32 mouse cellular contexts compared by ENCODE assay signal in genomic region chr2:105698631-105699030, GRCm38 (mm10). TPM values are rescaled to one million over a fixed set of nuclear protein-coding genes. Genes with fewer than 3 reads are reported as not detected.
DNase-seq lines count a peak whose midpoint lies in the region; ATAC-seq and TF ChIP-seq lines count a peak whose summit lies in the region.
"Had no signal": no experiment of that assay in that cellular context is flagged by ENCODE, and none has a peak within 500 bp of the region (broad histone marks: within the 10 kb centered on the region; RNA-seq: fewer than 3 reads in every experiment).

No protein-coding gene starts in this region.

- H3K27me3 ChIP-seq in forebrain, embryonic 10.5 days (ENCODE audit: poor library complexity, severe bottlenecking) = peaks cover 2% of the 10 kb centered on the region
- H3K27me3 ChIP-seq in forebrain, embryonic 14.5 days (replicated peaks; ENCODE audit: control insufficient read depth, insufficient read depth, low read length) = no peaks in the 10 kb centered on the region
- no peaks in the 10 kb centered on the region for H3K27me3 ChIP-seq in hindbrain, postnatal 0 days (ENCODE audit: insufficient read depth, low read length)
- peaks cover 10% of the 10 kb centered on the region for H3K27me3 ChIP-seq in hindbrain, embryonic 13.5 days
- H3K27me3 ChIP-seq in forebrain, embryonic 11.5 days (ENCODE audit: control insufficient read depth, insufficient read depth, low read length) = no peaks in the 10 kb centered on the region
- 0 out of 2 replicates have a peak, but pooled peaks cover 2% of the 10 kb centered on the region for H3K27me3 ChIP-seq in forebrain, embryonic 13.5 days

- H3K4me1 ChIP-seq in forebrain, embryonic 10.5 days = peaks cover 21% of the 10 kb centered on the region
- H3K4me1 ChIP-seq in forebrain, embryonic 14.5 days (ENCODE audit: control insufficient read depth, insufficient read depth, low read length) = no peaks in the 10 kb centered on the region
- H3K4me1 ChIP-seq in hindbrain, postnatal 0 days (ENCODE audit: insufficient read depth, low read length) = no peaks in the 10 kb centered on the region
- no peaks in the 10 kb centered on the region for H3K4me1 ChIP-seq in hindbrain, embryonic 13.5 days (replicated peaks)
- H3K4me1 ChIP-seq in forebrain, embryonic 11.5 days (replicated peaks; ENCODE audit: control insufficient read depth, insufficient read depth, low read length) = peaks cover 3% of the 10 kb centered on the region; the same call in 1 of the 2 replicates
- H3K4me1 ChIP-seq in forebrain, embryonic 13.5 days = 0 out of 2 replicates have a peak, but pooled peaks cover 13% of the 10 kb centered on the region
- H3K4me1 ChIP-seq: heart, embryonic 13.5 days; limb, embryonic 15.5 days; midbrain, embryonic 15.5 days; neural tube, embryonic 15.5 days had no signal

- 0 out of 2 replicates have a peak overlapping the region, but pooled peaks have one; percentile 8 for H3K27ac ChIP-seq in forebrain, embryonic 10.5 days
- H3K27ac ChIP-seq in forebrain, embryonic 14.5 days (ENCODE audit: low read depth, low read length) = no peak overlapping the region
- H3K27ac ChIP-seq in hindbrain, postnatal 0 days = no peak overlapping the region
- H3K27ac ChIP-seq in hindbrain, embryonic 13.5 days = no peak overlapping the region
- H3K27ac ChIP-seq in forebrain, embryonic 11.5 days (ENCODE audit: low read depth, low read length) = no peak overlapping the region
- no peak overlapping the region for H3K27ac ChIP-seq in forebrain, embryonic 13.5 days
- H3K27ac ChIP-seq: heart, embryonic 13.5 days; kidney, postnatal 0 days; limb, embryonic 15.5 days; liver, embryonic 14.5 days; midbrain, embryonic 15.5 days; neural tube, embryonic 15.5 days had no signal

- no peak for TF ChIP-seq CTCF in hindbrain, postnatal 0 days (IDR thresholded peaks at IDR 0.05; ENCODE audit: low read depth)

- no peaks in the 10 kb centered on the region for H3K9me3 ChIP-seq in forebrain, embryonic 10.5 days
- H3K9me3 ChIP-seq in forebrain, embryonic 14.5 days (replicated peaks; ENCODE audit: control insufficient read depth, low read length) = no peaks in the 10 kb centered on the region
- no peaks in the 10 kb centered on the region for H3K9me3 ChIP-seq in hindbrain, postnatal 0 days (ENCODE audit: low read length)
- H3K9me3 ChIP-seq in hindbrain, embryonic 13.5 days = no peaks in the 10 kb centered on the region
- H3K9me3 ChIP-seq in forebrain, embryonic 11.5 days (ENCODE audit: control insufficient read depth, low read length) = no peaks in the 10 kb centered on the region
- H3K9me3 ChIP-seq in forebrain, embryonic 13.5 days (replicated peaks) = no peaks in the 10 kb centered on the region
- H3K9me3 ChIP-seq: heart, embryonic 13.5 days; limb, embryonic 15.5 days; midbrain, embryonic 15.5 days; neural tube, embryonic 15.5 days had no signal

- 78% methylated on average over 2 of the region's 2 CpGs for WGBS in forebrain, embryonic 10.5 days
- WGBS in forebrain, embryonic 14.5 days = 72% methylated on average over 2 of the region's 2 CpGs
- 55% methylated on average over 2 of the region's 2 CpGs for WGBS in hindbrain, postnatal 0 days
- WGBS in hindbrain, embryonic 13.5 days = 81% methylated on average over 2 of the region's 2 CpGs
- 91% methylated on average over 2 of the region's 2 CpGs for WGBS in forebrain, embryonic 11.5 days
- WGBS in forebrain, embryonic 13.5 days = 71% methylated on average over 2 of the region's 2 CpGs

- ATAC-seq in forebrain, embryonic 14.5 days = no peak
- ATAC-seq in hindbrain, postnatal 0 days = peak; percentile 53
- ATAC-seq in hindbrain, embryonic 13.5 days (ENCODE audit: low FRiP score) = no peak
- ATAC-seq in forebrain, embryonic 11.5 days (replicated peaks; ENCODE audit: low FRiP score) = 0 out of 2 replicates have a peak, but pooled peaks have one; percentile 42
- 0 out of 2 replicates have a peak, but pooled peaks have one; percentile 31 for ATAC-seq in forebrain, embryonic 13.5 days
- ATAC-seq in megakaryocyte, adult 5-6 weeks (ENCODE audit: poor library complexity, severe bottlenecking) = no peak
- ATAC-seq: activated CD4-positive, CD25-positive, alpha-beta regulatory T cell, adult 4 months; intestine, embryonic 16.5 days; midbrain, embryonic 15.5 days had no signal

- peaks cover 72% of the 10 kb centered on the region for H3K36me3 ChIP-seq in forebrain, embryonic 10.5 days (replicated peaks)
- H3K36me3 ChIP-seq in forebrain, embryonic 14.5 days (ENCODE audit: control insufficient read depth, insufficient read depth, low read length) = peaks cover 26% of the 10 kb centered on the region
- H3K36me3 ChIP-seq in hindbrain, postnatal 0 days (ENCODE audit: insufficient read depth, low read length) = peaks cover 5% of the 10 kb centered on the region; the same call in 1 of the 2 replicates
- H3K36me3 ChIP-seq in hindbrain, embryonic 13.5 days = peaks cover 8% of the 10 kb centered on the region; the same call in 1 of the 2 replicates
- peaks cover 10% of the 10 kb centered on the region; the same call in 1 of the 2 replicates for H3K36me3 ChIP-seq in forebrain, embryonic 11.5 days (ENCODE audit: control insufficient read depth, insufficient read depth, low read length)
- peaks cover 24% of the 10 kb centered on the region for H3K36me3 ChIP-seq in forebrain, embryonic 13.5 days (ENCODE audit: poor library complexity, severe bottlenecking)
- H3K36me3 ChIP-seq: midbrain, embryonic 15.5 days; neural tube, embryonic 15.5 days had no signal

- H3K9ac ChIP-seq in forebrain, embryonic 14.5 days (ENCODE audit: low read length) = no peak overlapping the region
- H3K9ac ChIP-seq in hindbrain, postnatal 0 days (replicated peaks; ENCODE audit: low read length) = no peak overlapping the region
- H3K9ac ChIP-seq in hindbrain, embryonic 13.5 days = no peak overlapping the region
- no peak overlapping the region for H3K9ac ChIP-seq in forebrain, embryonic 11.5 days (ENCODE audit: low read length)
- no peak overlapping the region for H3K9ac ChIP-seq in forebrain, embryonic 13.5 days
- H3K9ac ChIP-seq: heart, embryonic 13.5 days; limb, embryonic 15.5 days; liver, embryonic 14.5 days; lung, embryonic 14.5 days; midbrain, embryonic 15.5 days; neural tube, embryonic 15.5 days had no signal

- no peak overlapping the region for H3K4me2 ChIP-seq in forebrain, embryonic 14.5 days (ENCODE audit: low read length)
- H3K4me2 ChIP-seq in hindbrain, postnatal 0 days (ENCODE audit: low read depth, low read length) = no peak overlapping the region
- H3K4me2 ChIP-seq in hindbrain, embryonic 13.5 days = no peak overlapping the region
- H3K4me2 ChIP-seq in forebrain, embryonic 11.5 days (ENCODE audit: low read depth, low read length, severe bottlenecking) = no peak overlapping the region
- no peak overlapping the region for H3K4me2 ChIP-seq in forebrain, embryonic 13.5 days
- H3K4me2 ChIP-seq: heart, embryonic 13.5 days; limb, embryonic 15.5 days; lung, embryonic 14.5 days; midbrain, embryonic 15.5 days; neural tube, embryonic 15.5 days had no signal

- DNase-seq in forebrain, embryonic 10.5 days (ENCODE audit: extremely low spot score, low spot score) = no peak
- DNase-seq in forebrain, embryonic 14.5 days (ENCODE audit: low spot score) = no peak
- no peak for DNase-seq in hindbrain, postnatal 0 days (ENCODE audit: low spot score)
- DNase-seq in forebrain, embryonic 11.5 days (ENCODE audit: low spot score) = peak; percentile 52
- DNase-seq in liver = no peak
- DNase-seq: adrenal gland, adult 2 months; adrenal gland, postnatal 36 days; B cell, adult 2 months; cerebellum, postnatal 10 days; heart, postnatal 14 days; kidney, adult 8-10 months; kidney, postnatal 4 days; lung, embryonic 14.5 days; right cerebral cortex, adult 18-20 months; spleen, adult 18-20 months; thymus, postnatal 14 days had no signal

- H3K4me3 ChIP-seq in forebrain, embryonic 10.5 days = no peak overlapping the region
- H3K4me3 ChIP-seq in forebrain, embryonic 14.5 days (ENCODE audit: low read depth, low read length) = no peak overlapping the region
- H3K4me3 ChIP-seq in hindbrain, postnatal 0 days (ENCODE audit: low read length) = no peak overlapping the region
- H3K4me3 ChIP-seq in hindbrain, embryonic 13.5 days = no peak overlapping the region
- H3K4me3 ChIP-seq in forebrain, embryonic 11.5 days (ENCODE audit: low read depth, low read length) = no peak overlapping the region
- no peak overlapping the region for H3K4me3 ChIP-seq in forebrain, embryonic 13.5 days
- H3K4me3 ChIP-seq: heart, embryonic 13.5 days; limb, embryonic 15.5 days; midbrain, embryonic 15.5 days; neural tube, embryonic 15.5 days had no signal

RNA-seq across cellular contexts. Expression of gene Pax6, which starts 29.9 kb away (rescaled TPM):
- polyA plus RNA-seq in forebrain, embryonic 10.5 days (2016; fragmentation: Nextera tagmentation; extraction: Ambion mirVana) = 76.8 and 79.6 TPM in 2 replicates
- polyA plus RNA-seq in forebrain, embryonic 14.5 days (2014; fragmentation: Nextera tagmentation; extraction: Ambion mirVana) = 44.5 and 51.8 TPM in 2 replicates
- total RNA-seq in hindbrain, postnatal 0 days (2014; rRNA removed) = 88.7 and 136 TPM in 2 replicates
- polyA plus RNA-seq in hindbrain, postnatal 0 days (2015; fragmentation: Nextera tagmentation; extraction: Ambion mirVana) = 68.7 and 82.3 TPM in 2 replicates
- 26.4 and 29.8 TPM in 2 replicates for polyA plus RNA-seq in hindbrain, embryonic 13.5 days (2015; fragmentation: Nextera tagmentation; extraction: Ambion mirVana)
- polyA plus RNA-seq in forebrain, embryonic 11.5 days (2014; fragmentation: Nextera tagmentation; extraction: Ambion mirVana) = 97.2 and 103 TPM in 2 replicates
- polyA plus RNA-seq in forebrain, embryonic 13.5 days (2015; fragmentation: Nextera tagmentation; extraction: Ambion mirVana) = 87.1 and 92.7 TPM in 2 replicates
- not detected in 2 replicates for total RNA-seq in megakaryocyte, adult 5-6 weeks (2015)
- total RNA-seq in megakaryocyte, adult 5-6 weeks (2017) = not detected in 2 replicates
- total RNA-seq: adrenal gland, adult 2 months; adrenal gland, postnatal 36 days; gastrocnemius, adult 8-10 months; gastrocnemius, postnatal 4 days; heart, adult 8-10 months; heart, postnatal 14 days; megakaryocyte progenitor cell, adult 5-6 weeks had no signal
- polyA plus RNA-seq: adrenal gland, adult 2 months; lung, embryonic 14.5 days; urinary bladder, adult 2 months had no signal

Comparison
In these comparisons a context has a peak if more than half of its experiments do, and no peak if none do; other contexts are left out.
1. ATAC-seq: peak in hindbrain, postnatal 0 days (single experiment), forebrain, embryonic 11.5 days (single experiment) and forebrain, embryonic 13.5 days (single experiment); none in forebrain, embryonic 14.5 days (single experiment), hindbrain, embryonic 13.5 days (single experiment) and megakaryocyte, adult 5-6 weeks (single experiment).